Mouse (Mus musculus): Measurements from ENCODE around the gene Aurka.

Gene Aurka

DNA sequence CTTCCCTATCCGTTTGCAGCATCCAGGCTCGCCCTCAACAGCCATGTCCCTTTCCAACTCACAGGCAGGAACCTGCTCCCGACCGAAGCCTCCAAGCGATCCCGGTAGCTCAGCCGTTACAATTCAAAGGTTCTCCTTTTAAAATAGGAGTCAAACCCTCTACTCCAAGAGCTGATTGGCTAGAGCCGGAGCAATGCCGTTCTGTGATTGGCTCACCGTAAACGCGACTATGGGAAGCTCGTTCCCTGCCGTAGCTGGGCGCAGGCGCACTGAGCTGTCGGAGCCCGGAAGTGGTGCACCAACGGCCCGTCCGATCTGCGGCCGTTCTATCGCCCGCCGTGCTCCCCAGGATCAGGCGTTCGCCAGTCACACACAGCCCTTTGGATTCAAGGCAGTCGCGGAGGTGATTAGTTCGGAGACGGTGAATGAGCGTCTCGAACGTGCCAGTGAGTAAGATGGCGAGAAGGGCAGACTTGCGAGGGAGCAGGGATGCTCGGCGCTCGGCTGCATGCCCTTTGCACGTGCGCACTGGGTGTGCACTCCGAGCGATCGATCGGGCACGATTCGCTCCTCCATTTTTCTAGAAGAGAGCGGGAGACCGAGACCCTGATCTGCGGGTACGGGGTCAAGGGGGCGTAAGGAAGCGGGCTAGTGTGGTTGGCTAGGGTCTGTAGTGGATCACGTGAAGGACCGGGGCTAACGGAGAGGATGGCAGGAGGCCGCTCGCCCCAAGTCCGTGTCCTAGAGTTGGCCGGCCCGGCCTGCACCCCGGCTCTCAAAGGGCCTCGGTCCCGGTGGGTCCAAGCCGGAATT, at the start of gene Aurka, which contains the start of gene Cstf1:
TSS of gene Aurka (minus strand) at position 125 of the 813 bp plus-strand sequence.
TSS of gene Cstf1 (plus strand) at position 271 of the 813 bp plus-strand sequence.
- in situ Hi-C loops (cut with MseI, MboI), result no loop called here

DNA sequence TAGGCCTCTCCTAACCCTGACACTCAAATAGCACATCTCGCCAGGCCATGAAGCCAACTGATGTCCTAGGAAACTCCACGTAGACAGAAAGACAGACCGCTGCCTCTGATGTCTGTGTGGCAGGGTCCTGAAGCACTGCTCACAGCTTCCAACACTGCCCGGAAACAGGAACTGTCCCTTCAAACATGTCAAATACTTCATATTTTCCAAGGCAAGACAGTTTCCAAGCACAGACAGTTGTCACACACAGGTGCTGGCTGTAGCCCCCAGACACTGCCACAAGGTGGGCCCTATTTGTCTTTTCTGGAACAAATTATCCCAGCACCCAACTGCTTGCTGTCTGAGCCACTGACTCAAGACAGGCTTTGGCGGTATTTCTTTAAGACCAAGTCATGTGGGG, 47.9 kb upstream of the Aurka start:
- in situ Hi-C loops (cut with MseI, MboI), result no loop called here

DNA sequence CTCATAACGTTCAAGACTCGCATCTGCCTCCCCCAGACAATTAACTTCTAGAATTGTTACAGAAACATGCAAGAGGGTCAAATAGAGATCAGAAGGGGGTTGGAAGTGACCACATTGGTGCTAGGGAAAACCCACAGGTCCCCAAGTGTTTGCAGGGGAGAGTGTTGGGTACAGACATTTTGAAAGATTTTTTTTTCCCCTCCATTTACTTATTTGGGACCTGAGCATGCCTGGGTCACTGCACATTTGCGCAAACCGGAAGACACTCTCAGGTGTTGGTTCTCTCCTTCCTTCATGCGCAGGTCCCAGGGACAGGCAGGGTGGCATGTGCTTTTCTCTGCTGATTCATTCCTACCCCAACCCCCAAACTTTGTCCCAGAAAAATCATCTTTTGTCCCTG, 46.5 kb upstream of the Aurka start:
- in situ Hi-C loops (cut with MseI, MboI), result no loop called here

DNA sequence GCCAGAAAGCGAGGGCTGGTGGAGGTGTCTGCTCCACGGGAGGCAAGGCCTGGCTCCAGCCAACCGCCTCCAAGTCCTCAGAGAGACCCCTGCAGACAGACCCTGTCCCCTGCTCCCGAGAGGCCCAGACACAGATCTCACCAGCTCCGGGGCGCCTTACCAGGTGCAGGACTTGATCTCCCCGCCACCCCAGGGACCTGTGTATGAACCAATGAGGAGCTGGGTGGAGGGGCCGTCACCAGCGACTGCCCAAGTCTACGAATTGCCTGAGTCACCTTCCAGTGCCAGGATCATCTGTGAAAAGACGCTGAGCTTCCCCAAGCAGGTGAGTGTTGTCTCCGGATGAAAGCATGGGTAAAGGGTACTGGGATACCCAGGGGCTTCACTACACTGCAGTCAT, 45.9 kb upstream of the Aurka start:
- in situ Hi-C loops (cut with MseI, MboI), result no loop called here

DNA sequence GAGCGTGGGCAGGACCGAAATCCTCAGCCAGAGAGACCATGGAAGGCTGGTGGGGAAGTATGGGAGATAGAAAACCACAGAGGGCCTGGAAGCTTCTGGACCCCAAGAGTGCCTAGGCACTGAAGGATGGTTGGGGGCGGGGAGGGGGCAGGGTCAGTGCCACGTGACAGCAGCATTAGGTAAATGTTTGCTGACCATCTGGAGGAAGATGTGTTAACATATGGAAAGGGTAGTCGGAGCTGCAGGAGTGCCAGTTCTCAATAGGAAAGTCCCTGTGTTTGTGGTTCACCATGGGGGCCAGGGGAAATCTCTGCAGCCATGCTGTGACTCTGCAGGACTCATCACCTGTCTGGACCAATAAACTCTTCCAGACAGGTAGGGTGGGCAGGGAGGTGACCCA, 43.6 kb upstream of the Aurka start:
- in situ Hi-C loops (cut with MseI, MboI), result no loop called here

DNA sequence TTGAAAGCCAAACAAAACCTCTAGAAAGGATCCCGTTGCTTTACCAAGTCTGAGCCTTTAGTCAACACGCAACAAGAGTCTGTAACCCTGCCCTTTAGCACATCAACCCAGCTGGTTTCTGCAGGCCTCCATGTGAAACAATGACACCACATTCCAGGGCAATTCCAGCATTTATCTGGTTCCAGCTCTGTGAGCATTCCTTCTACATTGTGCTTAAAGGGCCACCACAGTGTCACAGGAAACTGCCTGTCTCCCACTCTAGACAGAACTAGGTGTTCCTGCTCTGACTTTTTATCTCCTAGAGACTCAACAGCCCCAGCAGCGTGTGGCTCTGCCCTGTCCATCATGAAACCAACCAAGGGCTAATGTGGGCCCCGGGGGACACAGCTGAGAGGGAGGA, 42.9 kb upstream of the Aurka start:
- in situ Hi-C loops (cut with MseI, MboI), result no loop called here

DNA sequence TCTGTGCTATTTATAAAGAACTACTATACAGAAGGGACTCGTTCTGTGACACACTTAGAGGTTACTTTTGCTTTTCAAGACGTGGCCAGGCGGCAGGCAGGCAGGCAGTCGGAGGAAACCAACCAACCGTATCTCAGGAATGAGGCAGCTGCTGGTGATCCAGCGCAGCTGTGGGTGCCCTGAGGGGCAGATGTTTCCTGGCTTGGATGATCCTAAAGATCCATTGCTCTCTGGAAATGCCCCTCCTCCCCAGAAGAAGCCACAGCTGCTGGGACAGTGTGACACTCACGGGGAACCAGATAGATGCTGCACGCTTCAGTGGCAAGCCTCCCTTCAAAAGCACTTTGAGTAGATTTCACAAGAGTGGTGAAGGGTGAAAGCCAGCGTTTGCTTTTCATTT, 42.1 kb upstream of the Aurka start:
- in situ Hi-C loops (cut with MseI, MboI), result no loop called here

DNA sequence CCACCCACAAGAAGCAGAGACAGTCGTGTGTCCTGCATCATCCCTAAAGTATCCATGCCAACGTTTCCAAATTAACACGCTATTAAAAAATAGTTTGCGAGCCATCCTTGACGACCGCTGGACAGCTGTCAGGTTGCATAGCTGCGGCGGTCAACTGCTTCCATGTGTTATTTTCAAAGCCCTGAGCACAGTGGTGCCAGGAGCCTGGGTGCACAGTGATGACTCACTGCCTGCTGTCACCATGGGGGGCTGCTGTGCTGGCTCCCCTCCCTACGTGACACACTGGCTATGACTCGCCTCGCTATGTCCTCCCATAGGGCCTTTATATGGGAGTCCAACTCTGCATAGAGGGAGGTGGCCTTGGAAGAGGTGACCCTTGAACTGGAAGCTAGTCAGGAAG, 40.8 kb upstream of the Aurka start:
- in situ Hi-C loops (cut with MseI, MboI), result no loop called here

DNA sequence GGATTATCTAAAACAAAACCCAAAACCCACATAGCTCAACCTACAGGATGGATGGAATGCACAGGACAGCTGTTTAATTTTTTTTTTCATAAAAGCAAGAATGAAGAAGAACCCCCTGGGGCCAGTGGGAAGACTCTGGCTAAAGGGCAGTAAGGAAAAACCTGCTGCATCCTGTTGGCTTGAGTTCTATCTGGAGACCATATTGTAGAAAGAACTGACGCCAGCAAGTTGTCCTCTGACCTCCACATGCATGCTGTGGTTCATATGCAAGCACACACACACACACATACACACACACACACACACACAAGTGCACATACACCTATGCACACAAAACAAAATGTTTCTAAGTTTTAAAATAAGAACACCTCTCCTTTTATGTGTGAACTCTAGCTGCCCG, 40.4 kb upstream of the Aurka start:
- in situ Hi-C loops (cut with MseI, MboI), result no loop called here

DNA sequence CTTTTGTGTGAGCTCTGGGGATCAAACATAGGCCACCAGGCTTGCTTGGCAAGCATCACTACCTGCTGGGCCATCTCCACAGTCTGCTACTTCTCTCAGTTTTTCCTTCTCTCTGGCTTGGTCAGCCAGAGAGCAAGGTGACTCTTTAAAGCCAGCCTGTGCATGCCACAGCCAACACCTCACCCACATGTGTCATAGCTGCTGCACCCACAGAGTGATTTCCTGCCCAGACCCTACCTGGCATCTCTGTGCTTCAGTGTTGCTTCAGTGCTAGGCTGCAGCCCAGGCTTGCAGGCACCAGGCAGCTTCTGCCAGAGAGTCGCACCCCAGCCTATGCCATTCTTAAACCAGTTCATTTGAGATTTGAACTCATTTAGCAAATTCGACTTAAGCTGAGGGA, 37.2 kb upstream of the Aurka start:
- in situ Hi-C loops (cut with MseI, MboI), result no loop called here

DNA sequence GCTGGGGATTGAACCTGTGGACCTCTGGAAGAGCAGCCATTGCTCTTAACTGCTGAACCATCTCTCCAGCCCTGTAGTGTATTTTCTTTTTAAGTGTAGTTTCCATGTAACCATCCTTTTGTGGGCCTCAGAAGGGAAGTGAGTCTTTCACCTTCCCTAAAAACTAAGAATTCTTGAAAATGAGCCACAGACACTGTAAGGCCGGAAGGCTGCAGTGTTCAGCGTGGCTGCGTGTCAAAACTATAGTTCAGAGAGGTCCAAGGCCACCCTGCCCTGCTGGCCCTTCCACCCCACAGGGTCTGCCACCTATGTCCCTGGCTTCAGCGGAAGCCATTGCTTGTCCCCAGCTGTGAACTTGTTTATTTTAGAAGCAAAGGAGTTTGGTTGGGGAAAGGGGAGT, 35.8 kb upstream of the Aurka start:
- in situ Hi-C loops (cut with MseI, MboI), result no loop called here

DNA sequence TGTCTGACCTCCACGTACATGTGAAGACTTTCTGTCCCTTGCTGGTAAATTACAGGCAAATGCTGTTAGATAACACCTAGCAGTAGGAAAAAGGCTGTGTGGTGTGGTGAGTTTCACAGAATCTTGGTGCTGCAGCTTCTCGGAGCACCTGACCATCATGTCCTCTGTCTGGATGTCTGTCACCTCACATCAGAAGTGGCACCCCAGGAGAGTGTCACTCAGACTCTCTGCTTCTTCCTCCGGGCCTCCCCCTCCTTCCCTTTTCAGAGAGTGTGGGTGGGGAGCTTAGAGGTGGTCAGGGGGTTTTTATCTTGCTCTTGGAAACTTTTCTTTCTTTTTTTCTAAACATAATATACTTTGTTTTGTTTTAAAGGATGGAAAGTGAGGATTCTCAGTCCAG, 34.7 kb upstream of the Aurka start:
- in situ Hi-C loops (cut with MseI, MboI), result no loop called here

DNA sequence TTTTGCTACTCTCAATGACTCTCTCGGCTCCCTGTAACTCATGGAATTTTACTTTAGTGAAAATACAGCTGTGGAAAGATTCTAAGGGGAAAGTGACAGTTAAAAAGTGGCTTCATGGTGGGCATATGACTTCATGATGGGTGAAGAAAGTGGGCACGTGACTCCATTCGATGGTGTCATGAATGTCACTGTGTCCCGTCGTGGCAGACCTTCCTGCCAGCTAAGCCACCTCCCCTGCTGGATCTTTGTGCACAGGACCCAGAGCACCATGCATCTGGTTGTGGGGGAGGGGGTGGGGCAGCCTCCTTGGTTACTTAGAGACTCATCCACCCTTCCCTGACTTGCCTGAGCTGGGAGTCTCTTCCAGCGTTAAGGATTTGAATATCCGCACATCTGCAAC, 33.9 kb upstream of the Aurka start:
- in situ Hi-C loops (cut with MseI, MboI), result no loop called here

DNA sequence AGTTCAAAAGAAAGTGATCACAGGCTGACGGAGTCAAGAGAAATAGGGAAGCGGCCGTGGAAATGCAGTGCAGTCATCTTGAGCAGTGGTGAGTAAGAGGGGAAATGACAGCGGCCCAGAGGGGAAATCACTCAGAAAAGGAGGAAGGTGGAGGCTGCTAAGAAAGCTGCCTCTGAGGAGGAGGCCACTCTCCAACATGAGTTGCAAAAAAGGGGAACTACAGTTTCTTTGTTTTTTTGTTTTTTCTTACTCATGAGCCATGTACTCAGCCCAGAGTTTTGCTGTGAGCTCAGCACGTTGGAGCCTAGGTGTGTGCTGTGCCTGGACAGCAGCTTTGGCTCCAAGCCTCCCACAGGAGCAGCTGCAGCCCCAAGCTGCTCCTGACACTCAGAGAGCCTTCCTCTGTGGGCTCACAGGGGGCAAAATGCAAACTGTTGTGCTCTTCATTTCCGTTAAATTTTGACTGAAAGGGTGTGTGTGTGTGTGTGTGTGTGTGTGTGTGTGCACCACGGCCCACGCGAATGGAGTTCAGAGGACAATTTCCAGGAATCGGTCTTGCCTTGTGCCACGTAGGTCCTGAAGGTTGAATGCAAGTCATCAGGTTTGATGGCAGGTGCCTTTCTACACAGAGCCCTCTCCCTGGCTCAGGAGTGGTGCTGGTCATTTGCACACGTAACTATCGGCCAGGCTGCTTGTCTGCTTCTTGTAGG, 30.9 kb upstream of the Aurka start:
- in situ Hi-C loops (cut with MseI, MboI), result no loop called here

DNA sequence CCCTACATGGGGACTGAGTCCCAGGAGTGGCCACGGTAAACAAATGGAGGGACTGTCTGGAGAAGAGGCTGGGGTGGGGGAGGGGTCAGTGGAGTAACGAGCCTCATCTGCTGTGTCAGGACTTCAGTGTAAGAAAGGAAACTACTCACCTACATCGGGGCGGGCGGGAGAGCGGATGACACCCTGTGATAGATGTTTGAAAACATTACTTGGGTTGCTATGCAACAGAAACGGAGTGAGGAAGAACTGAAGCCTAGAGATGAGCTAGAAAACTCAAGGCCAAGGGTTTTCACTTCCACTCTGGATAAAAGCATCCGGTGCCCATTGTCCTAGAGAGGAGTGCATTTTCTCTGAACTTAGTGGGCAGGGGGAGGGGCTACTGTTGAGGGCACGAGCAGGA, 29.6 kb upstream of the Aurka start:
- in situ Hi-C loops (cut with MseI, MboI), result no loop called here

DNA sequence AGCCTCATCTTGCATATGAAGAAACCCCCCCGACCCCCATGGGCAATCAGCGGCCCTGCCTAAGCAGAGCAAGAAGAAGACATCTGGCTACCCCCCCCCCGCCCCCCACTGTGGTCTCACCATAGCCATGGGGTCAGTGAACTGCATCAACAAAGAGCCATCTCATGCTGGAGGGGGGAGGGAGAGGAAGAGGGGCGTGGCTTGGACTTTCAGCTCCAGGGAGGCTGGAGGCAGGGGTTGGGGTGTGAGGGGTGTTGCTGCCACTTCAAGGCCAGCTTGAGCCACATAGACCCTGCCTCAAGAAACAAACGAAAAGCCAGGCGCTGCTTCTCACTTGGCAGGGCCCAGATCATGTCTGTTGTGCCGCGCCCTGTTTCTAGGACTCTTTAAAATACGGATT, 25.6 kb upstream of the Aurka start:
- in situ Hi-C loops (cut with MseI, MboI), result no loop called here

DNA sequence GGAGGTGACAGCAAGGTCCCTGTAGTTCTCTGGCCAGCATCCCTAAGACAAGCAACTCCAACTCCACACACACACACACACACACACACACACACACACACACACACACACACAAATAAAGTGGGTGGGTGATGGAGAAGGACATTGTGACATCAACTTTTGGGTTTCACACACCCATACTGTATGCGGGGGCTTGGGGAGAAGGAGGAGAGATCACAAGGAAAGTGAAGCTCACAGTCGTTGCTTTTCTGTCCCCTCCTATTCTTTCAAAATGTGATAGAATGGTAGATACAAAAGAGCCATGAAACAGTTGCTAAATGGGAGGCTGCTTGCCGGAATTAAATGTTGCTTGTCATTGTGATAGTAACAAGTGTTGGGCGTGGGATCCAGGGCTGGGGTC, 24.3 kb upstream of the Aurka start:
- in situ Hi-C loops (cut with MseI, MboI), result no loop called here

DNA sequence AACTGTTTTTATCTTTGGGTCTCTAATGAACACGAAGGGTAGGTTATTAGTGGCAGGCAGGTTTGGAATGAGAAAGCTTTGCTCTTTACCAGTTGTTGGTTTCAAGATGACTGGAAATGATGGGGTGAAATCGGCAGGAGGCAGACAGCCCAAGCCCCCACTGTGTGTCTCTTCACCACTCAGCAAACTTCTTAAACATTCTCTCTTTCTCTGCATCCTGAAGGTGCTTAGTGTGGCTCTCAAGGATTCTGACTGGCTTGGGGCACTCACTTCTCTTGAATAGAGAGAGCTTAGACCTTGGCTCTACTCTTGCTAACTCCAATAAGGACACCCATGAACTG, 23.7 kb upstream of the Aurka start:
- in situ Hi-C loops (cut with MseI, MboI), result no loop called here

DNA sequence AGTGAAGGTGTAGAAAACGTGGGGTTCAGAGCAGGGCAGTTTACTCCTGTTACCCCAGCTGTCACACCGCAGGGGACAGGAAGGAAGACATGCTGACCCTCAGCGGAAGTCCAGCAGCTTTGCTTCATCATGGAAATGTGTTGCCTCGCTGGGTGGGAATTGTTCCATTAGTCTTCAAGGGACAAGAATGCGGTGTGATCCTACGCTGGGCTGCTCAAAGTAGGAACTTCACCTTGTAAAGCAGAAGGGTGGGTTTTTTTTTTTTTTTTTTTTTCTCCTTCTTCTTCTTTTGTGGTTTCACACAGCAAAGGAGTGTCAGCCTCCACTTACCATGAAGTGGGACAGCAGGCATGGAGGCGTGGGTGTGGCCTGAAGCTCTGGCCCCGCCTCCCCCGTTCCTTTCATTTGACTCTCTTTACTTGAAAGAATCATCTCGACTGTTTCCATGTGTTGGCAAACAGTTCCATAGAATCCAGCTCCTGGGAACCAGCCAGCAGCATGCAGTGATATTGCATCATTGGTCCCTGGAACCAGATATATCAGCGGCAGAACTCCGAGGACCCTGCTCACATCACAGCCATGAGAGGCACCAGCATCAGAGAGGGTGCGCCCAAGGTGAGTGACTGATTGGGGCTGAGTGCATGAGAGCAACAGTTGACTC, 23.2 kb upstream of the Aurka start, which contains the start of gene Cass4:
TSS of gene Cass4 (plus strand) at position 404 of the 661 bp plus-strand sequence.
- in situ Hi-C loops (cut with MseI, MboI), result no loop called here

DNA sequence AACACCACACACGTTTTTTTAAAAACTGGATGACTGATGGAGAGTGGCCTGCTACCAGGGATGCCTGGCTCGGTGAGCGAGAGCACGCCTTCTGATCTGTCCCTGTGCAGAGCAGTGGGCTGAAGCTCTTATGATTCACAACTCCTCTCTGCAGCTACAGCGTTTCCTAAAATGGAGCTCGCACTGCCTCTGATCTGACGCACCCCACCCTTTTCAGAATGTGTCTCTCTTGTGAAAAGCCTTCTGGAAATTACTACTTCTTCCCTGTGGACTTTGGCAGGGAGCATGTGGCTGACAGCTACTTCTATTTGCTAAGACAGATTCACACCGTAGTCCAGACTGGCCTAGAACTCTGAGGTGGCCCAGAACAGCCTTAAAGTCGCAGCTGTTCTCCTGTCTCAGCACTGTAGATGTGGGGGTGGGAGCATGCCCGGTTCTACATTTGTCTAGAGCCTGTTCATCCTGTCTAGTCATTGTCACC, 21.7 kb upstream of the Aurka start:
- in situ Hi-C loops (cut with MseI, MboI), result no loop called here

DNA sequence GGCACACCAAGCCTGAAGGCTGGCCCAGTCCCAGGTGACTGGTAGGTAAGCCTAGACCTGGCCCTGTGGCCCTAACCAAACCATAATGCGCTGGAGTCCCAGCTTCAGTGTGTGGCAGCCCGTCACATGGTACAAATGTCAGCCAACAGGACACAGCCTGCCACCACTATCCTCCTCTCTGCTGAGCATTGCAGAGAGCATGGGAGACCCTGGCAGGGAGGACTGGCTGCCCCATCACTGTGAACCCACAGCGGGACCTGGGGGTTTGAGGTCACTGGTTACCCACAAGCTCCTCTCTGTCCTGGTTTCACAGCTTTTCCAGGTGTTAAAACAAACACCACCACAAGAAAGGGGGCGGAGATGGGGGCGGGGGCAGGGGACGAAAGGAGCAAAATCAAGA, 20.0 kb upstream of the Aurka start:
- in situ Hi-C loops (cut with MseI, MboI), result no loop called here

DNA sequence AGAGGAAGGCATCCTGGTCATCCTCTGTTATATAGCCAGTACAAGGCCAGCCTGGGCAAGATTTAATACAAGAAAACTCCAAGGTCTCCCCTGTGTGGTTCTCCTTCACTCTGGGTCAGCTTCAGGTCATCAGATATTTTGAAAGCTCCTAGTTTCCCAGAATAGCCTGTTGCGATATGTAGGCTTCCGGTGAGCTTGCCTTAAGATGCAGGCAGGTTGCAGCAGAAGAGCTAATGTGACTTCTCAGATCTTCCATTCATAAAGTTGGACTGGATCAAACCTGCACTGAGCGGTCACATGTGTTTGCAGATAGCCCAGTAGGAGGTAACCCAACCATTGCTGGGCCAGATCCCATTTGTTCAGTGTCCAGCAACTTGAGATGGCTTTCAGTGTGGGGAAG, 14.4 kb upstream of the Aurka start:
- in situ Hi-C loops (cut with MseI, MboI), result no loop called here

DNA sequence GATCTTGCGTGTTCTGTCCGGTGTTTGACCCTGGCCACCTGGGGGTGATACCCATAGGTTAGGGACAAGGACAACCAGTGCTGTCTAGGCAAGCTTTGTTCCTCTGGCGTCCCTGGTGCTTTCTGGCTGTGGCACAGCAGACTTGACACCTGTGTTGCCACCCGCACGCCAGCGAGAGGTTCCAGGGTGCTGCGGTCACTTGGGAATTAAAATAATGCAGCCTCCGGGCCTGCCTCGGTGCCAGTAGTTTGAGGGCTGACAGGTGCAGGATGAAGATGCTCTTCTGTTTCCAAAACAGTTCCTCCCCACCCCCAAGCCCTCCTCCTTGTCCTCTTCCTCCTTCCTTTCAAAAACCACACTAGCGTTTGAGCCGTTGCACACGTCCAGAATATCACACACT, 11.6 kb upstream of the Aurka start:
- in situ Hi-C loops (cut with MseI, MboI), result no loop called here
